Mouse (Mus musculus) bone marrow macrophage, adult 2 months (primary cell): Measurements from ENCODE around the gene Dpm3.

Experiments
- CTCF ChIP-seq: IDR thresholded peaks from 2 replicates; pipeline ENCODE4 v1.5.1; 2012; ENCODE audit warnings: low read depth, mild to moderate bottlenecking, low read length, moderate library complexity
- POLR2A ChIP-seq: IDR thresholded peaks from 2 replicates; pipeline ENCODE4 v1.6.1; 2012; ENCODE audit warnings: mild to moderate bottlenecking, low read depth, low read length, borderline replicate concordance

DNA sequence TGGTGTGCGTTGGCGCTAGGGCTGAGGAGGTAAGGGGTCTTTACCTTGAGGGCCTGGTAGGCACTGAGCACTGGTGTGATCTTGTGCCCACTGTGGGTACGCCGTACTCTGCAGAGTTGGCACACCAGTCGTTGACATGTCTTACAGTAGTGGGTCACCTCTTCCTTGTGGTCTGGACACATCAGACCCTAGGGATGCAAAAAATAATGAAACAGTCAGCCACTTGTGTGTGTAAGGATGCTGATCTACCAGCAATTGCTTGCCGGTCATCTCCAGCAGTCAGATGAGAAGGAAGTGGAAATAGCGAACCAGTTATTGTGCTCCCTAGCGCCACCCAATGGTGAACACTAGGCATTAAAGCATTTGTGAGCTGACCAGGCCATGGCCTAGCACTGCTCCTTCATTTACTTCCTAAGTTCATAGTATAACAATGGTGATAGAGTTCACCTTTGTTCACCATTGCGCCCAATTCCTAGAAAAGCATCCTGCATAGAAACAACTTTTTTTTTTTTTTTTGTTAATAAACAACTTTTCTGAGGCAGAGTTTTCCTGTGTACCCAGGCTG lies 16.7 kb upstream of the Dpm3 start:
- TF ChIP-seq CTCF, result peak; percentile 34; the same call in 1 of the 2 replicates
- no peak for TF ChIP-seq POLR2A
